19 mouse cellular contexts compared by ENCODE assay signal in genomic region chr16:92104332-92104590, GRCm38 (mm10). TPM values are rescaled to one million over a fixed set of nuclear protein-coding genes. Genes with fewer than 3 reads are reported as not detected.
DNase-seq lines count a peak whose midpoint lies in the region; ATAC-seq and TF ChIP-seq lines count a peak whose summit lies in the region.
"Had no signal": no experiment of that assay in that cellular context is flagged by ENCODE, and none has a peak within 500 bp of the region (broad histone marks: within the 10 kb centered on the region; RNA-seq: fewer than 3 reads in every experiment).

No protein-coding gene starts in this region.

- no peak for ATAC-seq in hindbrain, embryonic 11.5 days (ENCODE audit: low FRiP score)
- no peak for ATAC-seq in hindbrain, embryonic 14.5 days (ENCODE audit: low FRiP score)
- no peak for ATAC-seq in midbrain, embryonic 14.5 days (ENCODE audit: low FRiP score, low TSS enrichment)
- no peak for ATAC-seq in hindbrain, postnatal 0 days
- ATAC-seq: inflammation-experienced regulatory T-cells, adult 6 months had no signal

- TF ChIP-seq CTCF in hindbrain, postnatal 0 days (IDR thresholded peaks at IDR 0.05; ENCODE audit: low read depth) = no peak

- 88% methylated on average over 2 of the region's 2 CpGs for WGBS in heart, embryonic 10.5 days
- WGBS in hindbrain, embryonic 11.5 days = 77% methylated on average over 2 of the region's 2 CpGs
- WGBS in hindbrain, embryonic 14.5 days = 82% methylated on average over 2 of the region's 2 CpGs
- WGBS in midbrain, embryonic 10.5 days = 79% methylated on average over 2 of the region's 2 CpGs
- whole genome bisulfite sequencing in midbrain, embryonic 14.5 days = 82% methylated on average over 2 of the region's 2 CpGs
- 74% methylated on average over 2 of the region's 2 CpGs for WGBS in hindbrain, postnatal 0 days

- H3K27ac ChIP-seq in heart, embryonic 10.5 days = peak overlapping the region; percentile 84
- peak overlapping the region; percentile 47; the same call in 1 of the 2 replicates for H3K27ac ChIP-seq in hindbrain, embryonic 11.5 days (ENCODE audit: low read depth, low read length)
- no peak overlapping the region for H3K27ac ChIP-seq in hindbrain, embryonic 14.5 days
- peak overlapping the region; percentile 69 for H3K27ac ChIP-seq in midbrain, embryonic 10.5 days (replicated peaks)
- H3K27ac ChIP-seq in midbrain, embryonic 14.5 days (replicated peaks; ENCODE audit: low read depth, low read length) = no peak overlapping the region
- 0 out of 2 replicates have a peak overlapping the region, but pooled peaks have one; percentile 3 for H3K27ac ChIP-seq in hindbrain, postnatal 0 days
- H3K27ac ChIP-seq: stomach, postnatal 0 days had no signal

- peaks cover 21% of the 10 kb centered on the region for H3K36me3 ChIP-seq in heart, embryonic 10.5 days
- H3K36me3 ChIP-seq in hindbrain, embryonic 11.5 days (ENCODE audit: control insufficient read depth, insufficient read depth, low read length) = no peaks in the 10 kb centered on the region
- H3K36me3 ChIP-seq in hindbrain, embryonic 14.5 days (replicated peaks; ENCODE audit: control insufficient read depth, insufficient read depth) = 0 out of 2 replicates have a peak, but pooled peaks cover 2% of the 10 kb centered on the region
- H3K36me3 ChIP-seq in midbrain, embryonic 10.5 days = peaks cover 29% of the 10 kb centered on the region
- H3K36me3 ChIP-seq in midbrain, embryonic 14.5 days (ENCODE audit: control insufficient read depth, insufficient read depth, low read length) = peaks cover 15% of the 10 kb centered on the region
- H3K36me3 ChIP-seq in hindbrain, postnatal 0 days (ENCODE audit: insufficient read depth, low read length) = 0 out of 2 replicates have a peak, but pooled peaks cover 3% of the 10 kb centered on the region

- peaks cover 33% of the 10 kb centered on the region for H3K4me1 ChIP-seq in heart, embryonic 10.5 days
- no peaks in the 10 kb centered on the region; the same call in none of the 2 replicates for H3K4me1 ChIP-seq in hindbrain, embryonic 11.5 days (replicated peaks; ENCODE audit: control insufficient read depth, insufficient read depth, low read length)
- no peaks in the 10 kb centered on the region; the same call in 1 of the 2 replicates for H3K4me1 ChIP-seq in hindbrain, embryonic 14.5 days (replicated peaks; ENCODE audit: control insufficient read depth, insufficient read depth, low read length)
- peaks cover 44% of the 10 kb centered on the region for H3K4me1 ChIP-seq in midbrain, embryonic 10.5 days
- H3K4me1 ChIP-seq in midbrain, embryonic 14.5 days (ENCODE audit: control insufficient read depth, insufficient read depth, low read length) = peaks cover 11% of the 10 kb centered on the region
- 0 out of 2 replicates have a peak, but pooled peaks cover 12% of the 10 kb centered on the region for H3K4me1 ChIP-seq in hindbrain, postnatal 0 days (ENCODE audit: insufficient read depth, low read length)

- H3K9me3 ChIP-seq in heart, embryonic 10.5 days = no peaks in the 10 kb centered on the region
- no peaks in the 10 kb centered on the region for H3K9me3 ChIP-seq in hindbrain, embryonic 11.5 days (ENCODE audit: control insufficient read depth, low read length)
- H3K9me3 ChIP-seq in hindbrain, embryonic 14.5 days (ENCODE audit: control insufficient read depth, low read length) = no peaks in the 10 kb centered on the region
- no peaks in the 10 kb centered on the region for H3K9me3 ChIP-seq in midbrain, embryonic 10.5 days (replicated peaks)
- H3K9me3 ChIP-seq in midbrain, embryonic 14.5 days (ENCODE audit: control insufficient read depth, low read length) = no peaks in the 10 kb centered on the region
- H3K9me3 ChIP-seq in hindbrain, postnatal 0 days (ENCODE audit: low read length) = no peaks in the 10 kb centered on the region

- no peak overlapping the region for H3K4me3 ChIP-seq in heart, embryonic 10.5 days
- no peak overlapping the region for H3K4me3 ChIP-seq in hindbrain, embryonic 11.5 days (ENCODE audit: low read depth, low read length)
- H3K4me3 ChIP-seq in hindbrain, embryonic 14.5 days (replicated peaks; ENCODE audit: low read length) = no peak overlapping the region
- H3K4me3 ChIP-seq in midbrain, embryonic 10.5 days = no peak overlapping the region
- no peak overlapping the region for H3K4me3 ChIP-seq in midbrain, embryonic 14.5 days (replicated peaks; ENCODE audit: low read depth, low read length)
- H3K4me3 ChIP-seq in hindbrain, postnatal 0 days (ENCODE audit: low read length) = no peak overlapping the region

- H3K9ac ChIP-seq in hindbrain, embryonic 11.5 days (ENCODE audit: low read depth, low read length) = no peak overlapping the region
- no peak overlapping the region for H3K9ac ChIP-seq in hindbrain, embryonic 14.5 days
- no peak overlapping the region for H3K9ac ChIP-seq in midbrain, embryonic 14.5 days (replicated peaks; ENCODE audit: low read length)
- no peak overlapping the region for H3K9ac ChIP-seq in hindbrain, postnatal 0 days (replicated peaks; ENCODE audit: low read length)

- intact Hi-C loops in heart, postnatal 25 days (cut with DNase I) = no loop called here

- no peaks in the 10 kb centered on the region for H3K27me3 ChIP-seq in heart, embryonic 10.5 days (ENCODE audit: insufficient read depth, poor library complexity, severe bottlenecking)
- H3K27me3 ChIP-seq in hindbrain, embryonic 11.5 days (ENCODE audit: control insufficient read depth, insufficient read depth, low read length) = no peaks in the 10 kb centered on the region
- no peaks in the 10 kb centered on the region for H3K27me3 ChIP-seq in hindbrain, embryonic 14.5 days (ENCODE audit: control insufficient read depth, insufficient read depth, low read length)
- no peaks in the 10 kb centered on the region for H3K27me3 ChIP-seq in midbrain, embryonic 10.5 days (ENCODE audit: low read depth, poor library complexity, severe bottlenecking)
- no peaks in the 10 kb centered on the region for H3K27me3 ChIP-seq in midbrain, embryonic 14.5 days (ENCODE audit: control insufficient read depth, insufficient read depth, low read length)
- H3K27me3 ChIP-seq in hindbrain, postnatal 0 days (ENCODE audit: insufficient read depth, low read length) = no peaks in the 10 kb centered on the region

- no peak overlapping the region for H3K4me2 ChIP-seq in hindbrain, embryonic 11.5 days (replicated peaks; ENCODE audit: low read depth, low read length)
- no peak overlapping the region for H3K4me2 ChIP-seq in hindbrain, embryonic 14.5 days (replicated peaks)
- H3K4me2 ChIP-seq in midbrain, embryonic 14.5 days (ENCODE audit: low read length) = no peak overlapping the region
- H3K4me2 ChIP-seq in hindbrain, postnatal 0 days (ENCODE audit: low read depth, low read length) = no peak overlapping the region
- H3K4me2 ChIP-seq: liver, embryonic 11.5 days had no signal

- peak; percentile 70 for DNase-seq in heart, embryonic 10.5 days (ENCODE audit: low spot score)
- DNase-seq in heart, postnatal 25 days (ENCODE audit: low spot score) = no peak
- DNase-seq in hindbrain, embryonic 11.5 days (ENCODE audit: low spot score) = no peak
- DNase-seq in hindbrain, embryonic 14.5 days (ENCODE audit: low spot score) = no peak
- no peak for DNase-seq in midbrain, embryonic 10.5 days (ENCODE audit: low spot score)
- DNase-seq in midbrain, embryonic 14.5 days = no peak
- DNase-seq in hindbrain, postnatal 0 days (ENCODE audit: low spot score) = no peak
- DNase-seq: B cell, adult 2 months; cerebellum, postnatal 10 days; gastrocnemius, postnatal 10 days; left cerebral cortex, postnatal 4 days; right cerebral cortex, postnatal 14 days; thymus, postnatal 36 days had no signal

RNA-seq across cellular contexts. Expression of gene Slc5a3, which starts 46.1 kb away (rescaled TPM):
- polyA plus RNA-seq in heart, embryonic 10.5 days (2016; fragmentation: Nextera tagmentation; extraction: Ambion mirVana) = 6.0 and 7.0 TPM in 2 replicates
- 1 to 10 TPM; 6.3 to 7.7 TPM for total RNA-seq in heart, postnatal 25 days (2021)
- polyA plus RNA-seq in hindbrain, embryonic 11.5 days (2014; fragmentation: Nextera tagmentation; extraction: Ambion mirVana) = 14.6 and 14.9 TPM in 2 replicates
- polyA plus RNA-seq in hindbrain, embryonic 14.5 days (2014; fragmentation: Nextera tagmentation; extraction: Ambion mirVana) = 30.9 and 31.1 TPM in 2 replicates
- 10.0 and 10.5 TPM in 2 replicates for polyA plus RNA-seq in midbrain, embryonic 10.5 days (2016; fragmentation: Nextera tagmentation; extraction: Ambion mirVana)
- polyA plus RNA-seq in midbrain, embryonic 14.5 days (2014; fragmentation: Nextera tagmentation; extraction: Ambion mirVana) = 22.2 and 30.6 TPM in 2 replicates
- 23.9 and 30.9 TPM in 2 replicates for total RNA-seq in hindbrain, postnatal 0 days (2014; rRNA removed)
- 9.6 and 10.0 TPM in 2 replicates for polyA plus RNA-seq in hindbrain, postnatal 0 days (2015; fragmentation: Nextera tagmentation; extraction: Ambion mirVana)

RNA-seq across cellular contexts. Expression of gene Gm49711, which starts 46.1 kb away (rescaled TPM):
- polyA plus RNA-seq in heart, embryonic 10.5 days (2016; fragmentation: Nextera tagmentation; extraction: Ambion mirVana) = 0.21 TPM in 1 of 2 replicates, not detected in the other
- total RNA-seq in heart, postnatal 25 days (2021) = not detected
- polyA plus RNA-seq in hindbrain, embryonic 11.5 days (2014; fragmentation: Nextera tagmentation; extraction: Ambion mirVana) = 0.14 and 0.20 TPM in 2 replicates
- polyA plus RNA-seq in hindbrain, embryonic 14.5 days (2014; fragmentation: Nextera tagmentation; extraction: Ambion mirVana) = 0.54 and 0.64 TPM in 2 replicates
- polyA plus RNA-seq in midbrain, embryonic 10.5 days (2016; fragmentation: Nextera tagmentation; extraction: Ambion mirVana) = 0.11 TPM in 1 of 2 replicates, not detected in the other
- polyA plus RNA-seq in midbrain, embryonic 14.5 days (2014; fragmentation: Nextera tagmentation; extraction: Ambion mirVana) = 0.74 and 1.3 TPM in 2 replicates
- not detected in 2 replicates for total RNA-seq in hindbrain, postnatal 0 days (2014; rRNA removed)
- polyA plus RNA-seq in hindbrain, postnatal 0 days (2015; fragmentation: Nextera tagmentation; extraction: Ambion mirVana) = 0.58 and 0.82 TPM in 2 replicates
- total RNA-seq: gastrocnemius, postnatal 10 days; layer of hippocampus, postnatal 14 days; megakaryocyte progenitor cell, adult 5-6 weeks had no signal
- polyA plus RNA-seq: inflammation-experienced regulatory T-cells, adult 6 months; lung, embryonic 16.5 days had no signal

RNA-seq across cellular contexts. Expression of gene Mrps6, which starts 46.2 kb away (rescaled TPM):
- 119 and 122 TPM in 2 replicates for polyA plus RNA-seq in heart, embryonic 10.5 days (2016; fragmentation: Nextera tagmentation; extraction: Ambion mirVana)
- total RNA-seq in heart, postnatal 25 days (2021) = 10 to 100 TPM; 60.6 to 63.2 TPM
- polyA plus RNA-seq in hindbrain, embryonic 11.5 days (2014; fragmentation: Nextera tagmentation; extraction: Ambion mirVana) = 139 and 141 TPM in 2 replicates
- 208 and 222 TPM in 2 replicates for polyA plus RNA-seq in hindbrain, embryonic 14.5 days (2014; fragmentation: Nextera tagmentation; extraction: Ambion mirVana)
- polyA plus RNA-seq in midbrain, embryonic 10.5 days (2016; fragmentation: Nextera tagmentation; extraction: Ambion mirVana) = 123 and 133 TPM in 2 replicates
- 168 and 184 TPM in 2 replicates for polyA plus RNA-seq in midbrain, embryonic 14.5 days (2014; fragmentation: Nextera tagmentation; extraction: Ambion mirVana)
- total RNA-seq in hindbrain, postnatal 0 days (2014; rRNA removed) = 24.9 and 33.2 TPM in 2 replicates
- 181 and 183 TPM in 2 replicates for polyA plus RNA-seq in hindbrain, postnatal 0 days (2015; fragmentation: Nextera tagmentation; extraction: Ambion mirVana)

Comparison
In these comparisons a context has a peak if more than half of its experiments do, and no peak if none do; other contexts are left out.
1. H3K27ac ChIP-seq: peak in heart, embryonic 10.5 days (single experiment), hindbrain, embryonic 11.5 days (single experiment), midbrain, embryonic 10.5 days (single experiment) and hindbrain, postnatal 0 days (single experiment); none in hindbrain, embryonic 14.5 days (single experiment) and midbrain, embryonic 14.5 days (single experiment).